Mouse (Mus musculus): ENCODE results near the gene Mob3b. TPM values are rescaled to one million over a fixed set of nuclear protein-coding genes. Genes with fewer than 3 reads are reported as not detected.

Mob3b gene
- total and polyA plus RNA-seq, 3 experiments, result 0.33 TPM; not detected in 2

DNA sequence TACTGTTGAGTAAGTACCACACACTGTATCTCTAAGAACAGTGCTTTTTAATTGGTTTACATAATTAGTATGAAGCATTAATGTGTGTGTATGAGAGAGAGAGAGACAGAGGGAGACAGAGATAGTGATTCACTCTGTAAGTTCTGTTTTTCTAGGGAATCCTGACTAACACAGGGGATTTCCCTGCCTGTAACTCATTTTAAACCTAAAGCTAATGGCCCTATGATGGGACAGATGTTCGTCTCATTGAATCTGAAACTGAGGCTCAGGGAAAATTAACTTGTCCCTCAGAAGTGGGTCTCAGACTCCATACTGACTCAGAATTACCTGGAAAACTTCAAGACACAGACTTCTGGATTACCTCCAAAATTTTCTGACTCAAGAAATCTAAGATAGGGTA is 96.3 kb downstream of the Mob3b start:
- no peaks in the 10 kb centered on the region for H3K36me3 ChIP-seq (replicated peaks)
- ATAC-seq (ENCODE audit: extremely low read depth, insufficient number of reproducible peaks, low FRiP score, poor library complexity, severe bottlenecking) (no peak), DNase-seq (ENCODE audit: low spot score) (no peak)
- H3K4me1 ChIP-seq (ENCODE audit: insufficient read depth, low read depth, low read length), result no peaks in the 10 kb centered on the region
- TF ChIP-seq CTCF (IDR thresholded peaks at IDR 0.05; ENCODE audit: low read depth, low read length), result no peak
- no peak for TF ChIP-seq GATA2 (IDR thresholded peaks at IDR 0.05; ENCODE audit: borderline replicate concordance, low read depth, low read length)
- no peak for TF ChIP-seq POLR2AphosphoS5 (IDR thresholded peaks at IDR 0.05; ENCODE audit: insufficient replicate concordance, low read depth, low read length)
- no peak for TF ChIP-seq TAL1 (conservative IDR thresholded peaks at IDR 0.05; ENCODE audit: low read depth, low read length)
- TF ChIP-seq GATA1 (IDR thresholded peaks at IDR 0.05; ENCODE audit: borderline replicate concordance, low read length), result no peak
- H3K27me3 ChIP-seq (ENCODE audit: insufficient read depth, low read length), result no peaks in the 10 kb centered on the region
- H3K9me3 ChIP-seq (replicated peaks), result no peaks in the 10 kb centered on the region
- H3K4me3 ChIP-seq (ENCODE audit: low read depth, low read length), result no peak overlapping the region

DNA sequence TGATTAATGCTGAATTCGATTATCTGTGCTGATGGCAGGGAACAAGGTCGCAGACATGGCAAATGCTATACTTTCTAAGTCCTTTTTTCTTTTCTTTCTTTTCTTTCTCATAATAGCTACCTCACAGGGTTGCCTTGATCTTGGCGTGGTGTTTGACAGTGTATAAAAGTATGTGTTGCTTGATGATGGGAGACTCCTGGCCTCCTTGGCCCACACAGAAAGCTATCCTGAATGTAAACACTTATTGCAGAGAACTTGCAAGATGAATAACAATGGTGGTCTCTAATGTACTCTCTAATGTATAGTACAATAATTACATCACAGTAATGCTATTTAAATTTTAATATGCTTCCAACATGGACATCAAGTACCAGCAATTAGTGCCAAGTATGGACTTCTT is 96.9 kb downstream of the Mob3b start:
- Histone ChIP-seq H3K9me3 (replicated peaks) (no peaks in the 10 kb centered on the region), H3K36me3 (replicated peaks) (no peaks in the 10 kb centered on the region), H3K4me3 (ENCODE audit: low read depth, low read length) (no peak overlapping the region), H3K27me3 (ENCODE audit: insufficient read depth, low read length) (no peaks in the 10 kb centered on the region), H3K4me1 (ENCODE audit: insufficient read depth, low read depth, low read length) (no peaks in the 10 kb centered on the region)
- TF ChIP-seq GATA2 (IDR thresholded peaks at IDR 0.05; ENCODE audit: borderline replicate concordance, low read depth, low read length) (no peak), POLR2AphosphoS5 (IDR thresholded peaks at IDR 0.05; ENCODE audit: insufficient replicate concordance, low read depth, low read length) (no peak), CTCF (IDR thresholded peaks at IDR 0.05; ENCODE audit: low read depth, low read length) (no peak), TAL1 (conservative IDR thresholded peaks at IDR 0.05; ENCODE audit: low read depth, low read length) (no peak), GATA1 (IDR thresholded peaks at IDR 0.05; ENCODE audit: borderline replicate concordance, low read length) (no peak)
- ATAC-seq (ENCODE audit: extremely low read depth, insufficient number of reproducible peaks, low FRiP score, poor library complexity, severe bottlenecking), result no peak
- DNase-seq (ENCODE audit: low spot score), result no peak

DNA sequence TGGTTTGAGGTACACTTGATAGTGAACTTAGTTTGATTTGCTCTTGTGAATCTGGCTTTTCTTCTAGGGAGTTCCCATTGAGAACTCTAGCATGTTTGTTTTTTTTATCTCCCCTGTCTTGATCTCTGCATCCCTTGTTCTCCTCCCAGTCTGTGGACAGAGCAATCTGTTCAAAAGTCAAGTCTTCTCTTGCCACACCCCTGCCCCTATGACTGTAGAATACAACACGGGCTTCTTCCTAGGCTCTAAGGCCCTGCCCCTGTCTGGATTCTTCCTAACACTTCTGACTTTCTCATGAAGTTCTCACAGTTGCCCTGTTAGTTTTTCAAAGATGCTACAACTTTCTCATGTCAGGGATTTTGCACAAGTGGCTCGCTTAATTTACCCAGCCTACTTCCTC is 102.9 kb downstream of the Mob3b start:
- Histone ChIP-seq H3K27me3 (ENCODE audit: insufficient read depth, low read length) (no peaks in the 10 kb centered on the region), H3K9me3 (replicated peaks) (no peaks in the 10 kb centered on the region), H3K4me1 (ENCODE audit: insufficient read depth, low read depth, low read length) (no peaks in the 10 kb centered on the region), H3K36me3 (replicated peaks) (no peaks in the 10 kb centered on the region), H3K4me3 (ENCODE audit: low read depth, low read length) (no peak overlapping the region)
- ATAC-seq (ENCODE audit: extremely low read depth, insufficient number of reproducible peaks, low FRiP score, poor library complexity, severe bottlenecking) (no peak), DNase-seq (ENCODE audit: low spot score) (no peak)
- TF ChIP-seq GATA2 (IDR thresholded peaks at IDR 0.05; ENCODE audit: borderline replicate concordance, low read depth, low read length), result no peak
- no peak for TF ChIP-seq POLR2AphosphoS5 (IDR thresholded peaks at IDR 0.05; ENCODE audit: insufficient replicate concordance, low read depth, low read length)
- no peak for TF ChIP-seq GATA1 (IDR thresholded peaks at IDR 0.05; ENCODE audit: borderline replicate concordance, low read length)
- TF ChIP-seq TAL1 (conservative IDR thresholded peaks at IDR 0.05; ENCODE audit: low read depth, low read length), result no peak
- TF ChIP-seq CTCF (IDR thresholded peaks at IDR 0.05; ENCODE audit: low read depth, low read length), result no peak

DNA sequence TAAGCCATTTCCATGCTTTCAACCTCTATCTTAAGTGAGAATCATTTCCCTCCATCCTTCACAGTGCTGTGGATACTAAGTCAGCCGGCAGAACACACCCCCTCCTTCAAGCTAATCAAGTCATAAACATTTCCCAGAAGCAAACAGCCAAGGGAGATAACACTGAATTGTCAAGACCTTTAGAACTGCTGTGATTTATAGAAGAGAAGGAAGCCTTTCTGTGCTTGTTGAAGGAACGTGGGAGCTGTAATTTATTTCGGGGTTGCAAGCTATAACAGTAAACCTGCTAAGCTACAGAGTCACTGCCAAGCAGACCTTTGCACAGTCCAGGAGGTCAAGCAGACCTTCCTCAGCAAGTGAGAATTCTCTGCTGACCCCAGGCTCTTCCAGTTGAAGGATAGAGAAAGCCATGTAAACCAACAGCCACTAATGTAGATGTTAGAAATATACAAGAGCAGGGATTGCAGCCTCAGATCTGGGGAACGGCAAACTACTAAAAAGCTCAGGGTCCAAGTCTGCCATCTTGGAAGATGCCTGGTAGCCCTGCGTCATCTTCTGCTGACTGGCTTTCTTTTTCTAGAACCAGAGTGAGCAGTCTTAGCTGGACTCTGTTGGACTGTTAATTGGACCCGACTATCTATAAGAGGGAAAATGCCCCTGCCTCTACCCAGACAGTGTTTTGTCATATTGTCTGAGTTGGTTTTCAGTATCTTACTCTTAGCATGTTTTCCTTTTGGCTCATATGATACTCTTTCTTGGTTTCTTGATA is 104.9 kb downstream of the Mob3b start:
- TF ChIP-seq POLR2AphosphoS5 (IDR thresholded peaks at IDR 0.05; ENCODE audit: insufficient replicate concordance, low read depth, low read length), result no peak
- no peak for TF ChIP-seq GATA2 (IDR thresholded peaks at IDR 0.05; ENCODE audit: borderline replicate concordance, low read depth, low read length)
- no peak for TF ChIP-seq TAL1 (conservative IDR thresholded peaks at IDR 0.05; ENCODE audit: low read depth, low read length)
- no peak for TF ChIP-seq GATA1 (IDR thresholded peaks at IDR 0.05; ENCODE audit: borderline replicate concordance, low read length)
- TF ChIP-seq CTCF (IDR thresholded peaks at IDR 0.05; ENCODE audit: low read depth, low read length), result no peak
- no peak for DNase-seq (ENCODE audit: low spot score)
- Histone ChIP-seq H3K36me3 (replicated peaks) (no peaks in the 10 kb centered on the region), H3K27me3 (ENCODE audit: insufficient read depth, low read length) (no peaks in the 10 kb centered on the region), H3K4me3 (ENCODE audit: low read depth, low read length) (no peak overlapping the region), H3K4me1 (ENCODE audit: insufficient read depth, low read depth, low read length) (no peaks in the 10 kb centered on the region), H3K9me3 (replicated peaks) (no peaks in the 10 kb centered on the region)
- no peak for ATAC-seq (ENCODE audit: extremely low read depth, insufficient number of reproducible peaks, low FRiP score, poor library complexity, severe bottlenecking)

DNA sequence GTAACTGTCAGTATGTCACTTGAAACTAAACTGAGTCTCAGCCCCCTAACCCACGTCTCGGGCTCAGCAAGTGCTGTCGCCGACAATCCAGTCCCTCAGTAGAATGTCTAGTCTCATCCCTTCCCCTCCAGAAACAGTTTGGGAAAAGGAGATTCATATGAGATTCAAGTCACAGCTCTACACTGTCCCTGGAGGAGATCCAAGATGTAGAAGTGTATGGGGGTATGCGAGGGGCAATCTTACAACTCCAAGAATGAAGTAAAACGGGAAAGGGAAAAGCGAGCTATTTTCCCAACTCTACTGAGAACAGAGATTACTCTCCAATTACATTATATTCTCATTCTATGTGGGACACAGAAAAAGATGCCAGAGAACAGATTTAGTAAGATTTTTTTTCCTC is 106.1 kb downstream of the Mob3b start:
- TF ChIP-seq TAL1 (conservative IDR thresholded peaks at IDR 0.05; ENCODE audit: low read depth, low read length) (no peak), GATA2 (IDR thresholded peaks at IDR 0.05; ENCODE audit: borderline replicate concordance, low read depth, low read length) (no peak), CTCF (IDR thresholded peaks at IDR 0.05; ENCODE audit: low read depth, low read length) (no peak), GATA1 (IDR thresholded peaks at IDR 0.05; ENCODE audit: borderline replicate concordance, low read length) (no peak), POLR2AphosphoS5 (IDR thresholded peaks at IDR 0.05; ENCODE audit: insufficient replicate concordance, low read depth, low read length) (no peak)
- no peaks in the 10 kb centered on the region for H3K27me3 ChIP-seq (ENCODE audit: insufficient read depth, low read length)
- H3K4me3 ChIP-seq (ENCODE audit: low read depth, low read length), result no peak overlapping the region
- no peaks in the 10 kb centered on the region for H3K9me3 ChIP-seq (replicated peaks)
- H3K36me3 ChIP-seq (replicated peaks), result no peaks in the 10 kb centered on the region
- DNase-seq (ENCODE audit: low spot score) (no peak), ATAC-seq (ENCODE audit: extremely low read depth, insufficient number of reproducible peaks, low FRiP score, poor library complexity, severe bottlenecking) (no peak)
- H3K4me1 ChIP-seq (ENCODE audit: insufficient read depth, low read depth, low read length), result no peaks in the 10 kb centered on the region

DNA sequence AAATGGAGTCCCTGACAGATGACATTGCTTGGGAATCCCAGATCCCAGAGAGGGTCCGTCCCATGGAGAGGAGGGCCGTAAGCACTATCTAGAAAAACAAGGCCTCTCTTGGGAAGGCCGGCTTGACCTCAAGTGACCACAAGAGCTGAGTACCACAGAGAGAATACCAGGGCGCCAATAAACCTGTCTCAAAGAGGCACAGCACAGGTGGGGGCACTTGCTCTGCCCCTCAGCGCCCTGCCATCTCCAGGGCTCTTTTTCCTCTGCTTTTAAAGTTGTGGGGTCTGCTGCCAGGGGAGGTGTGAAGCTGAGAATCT is 107.6 kb downstream of the Mob3b start:
- Histone ChIP-seq H3K36me3 (replicated peaks) (no peaks in the 10 kb centered on the region), H3K27me3 (ENCODE audit: insufficient read depth, low read length) (no peaks in the 10 kb centered on the region), H3K4me3 (ENCODE audit: low read depth, low read length) (no peak overlapping the region), H3K4me1 (ENCODE audit: insufficient read depth, low read depth, low read length) (no peaks in the 10 kb centered on the region), H3K9me3 (replicated peaks) (no peaks in the 10 kb centered on the region)
- DNase-seq (ENCODE audit: low spot score) (no peak), ATAC-seq (ENCODE audit: extremely low read depth, insufficient number of reproducible peaks, low FRiP score, poor library complexity, severe bottlenecking) (no peak)
- no peak for TF ChIP-seq POLR2AphosphoS5 (IDR thresholded peaks at IDR 0.05; ENCODE audit: insufficient replicate concordance, low read depth, low read length)
- TF ChIP-seq GATA1 (IDR thresholded peaks at IDR 0.05; ENCODE audit: borderline replicate concordance, low read length), result no peak
- TF ChIP-seq GATA2 (IDR thresholded peaks at IDR 0.05; ENCODE audit: borderline replicate concordance, low read depth, low read length), result no peak
- no peak for TF ChIP-seq TAL1 (conservative IDR thresholded peaks at IDR 0.05; ENCODE audit: low read depth, low read length)
- no peak for TF ChIP-seq CTCF (IDR thresholded peaks at IDR 0.05; ENCODE audit: low read depth, low read length)

All from G1E (cell line).